Mouse (Mus musculus) kidney, adult 10 weeks (tissue): ENCODE measurements around the gene Mslnl. TPM values are rescaled to one million over a fixed set of nuclear protein-coding genes. Genes with fewer than 3 reads are reported as not detected.

Source experiments
- polyA plus RNA-seq: library from polyadenylated mRNA; stranded (reverse); fragments of 350-450 nt; fragmentation: Illumina TruSeq; extraction: RNeasy Lipid Tissue Mini Kit (QIAGEN cat#74804); gene quantifications from one replicate; pipeline ENCODE4 v1.2.3, GENCODE M21; 2014; ENCODE audit warnings: low read depth, low replicate concordance

Mslnl gene
- polyA plus RNA-seq: not detected

GRCm38 (mm10) chr17:25735745-25736144 lies at the start of gene Mslnl:
TSS of gene Mslnl (plus strand) at chr17:25736042.

GRCm38 (mm10) chr17:25716711-25717637 lies 18.9 kb upstream of the Mslnl start, which contains the start of gene Gng13:
TSS of gene Gng13 (plus strand) at chr17:25717171.

GRCm38 (mm10) chr17:25727265-25728008 lies 8.4 kb upstream of the Mslnl start, which contains the start of the genes Chtf18 and Rpusd1:
TSS of gene Chtf18 (minus strand) at chr17:25727419.
TSS of gene Rpusd1 (plus strand) at chr17:25727670.

GRCm38 (mm10) chr17:25754241-25754640 lies 18.4 kb downstream of the Mslnl start, which contains the start of gene Msln:
TSS of gene Msln (minus strand) at chr17:25754378.

GRCm38 (mm10) chr17:25773549-25774120 lies 37.8 kb downstream of the Mslnl start, which contains the start of gene Narfl:
TSS of gene Narfl (plus strand) at chr17:25773776.

GRCm38 (mm10) chr17:25785281-25785745 lies 49.5 kb downstream of the Mslnl start, which contains the start of gene Haghl:
TSS of gene Haghl (minus strand) at chr17:25785673.

GRCm38 (mm10) chr17:25786280-25786679 lies 50.4 kb downstream of the Mslnl start, which contains the start of gene Ccdc78:
TSS of gene Ccdc78 (plus strand) at chr17:25786580.

GRCm38 (mm10) chr17:25792615-25793014 lies 56.8 kb downstream of the Mslnl start, which contains the start of gene Fam173a:
TSS of gene Fam173a (minus strand) at chr17:25792901.

GRCm38 (mm10) chr17:25795609-25796092 lies 59.8 kb downstream of the Mslnl start, which contains the start of gene AC134908.4:
TSS of gene AC134908.4 (minus strand) at chr17:25795659.

GRCm38 (mm10) chr17:25796951-25797369 lies 61.1 kb downstream of the Mslnl start, which contains the start of gene Metrn:
TSS of gene Metrn (minus strand) at chr17:25797136.

Other genes with a start within 250 kb of the Mslnl start
- not detected for gene Sstr5, start 238.8 kb upstream of the Mslnl start, polyA plus RNA-seq
- gene Sox8, start 165.4 kb upstream of the Mslnl start, polyA plus RNA-seq: 0.24 TPM
- 0.53 TPM for gene Lmf1, start 157.0 kb upstream of the Mslnl start, polyA plus RNA-seq
- gene Gng13, start 18.9 kb upstream of the Mslnl start, polyA plus RNA-seq: not detected
- gene Chtf18, start 8.6 kb upstream of the Mslnl start, polyA plus RNA-seq: not detected
- not detected for gene Rpusd1, start 8.4 kb upstream of the Mslnl start, polyA plus RNA-seq
- gene Msln, start 18.3 kb downstream of the Mslnl start, polyA plus RNA-seq: not detected
- gene Narfl, start 37.7 kb downstream of the Mslnl start, polyA plus RNA-seq: 2.3 TPM
- not detected for gene Haghl, start 49.6 kb downstream of the Mslnl start, polyA plus RNA-seq
- not detected for gene Ccdc78, start 50.5 kb downstream of the Mslnl start, polyA plus RNA-seq
- not detected for gene Fam173a, start 56.9 kb downstream of the Mslnl start, polyA plus RNA-seq
- gene AC134908.4, start 59.6 kb downstream of the Mslnl start, polyA plus RNA-seq: not detected
- gene Metrn, start 61.1 kb downstream of the Mslnl start, polyA plus RNA-seq: 0.16 TPM
- 0.77 TPM for gene Fbxl16, start 73.0 kb downstream of the Mslnl start, polyA plus RNA-seq
- gene Wdr24, start 87.6 kb downstream of the Mslnl start, polyA plus RNA-seq: not detected
- 2.4 TPM for gene Jmjd8, start 92.8 kb downstream of the Mslnl start, polyA plus RNA-seq
- gene Stub1, start 97.4 kb downstream of the Mslnl start, polyA plus RNA-seq: 5.1 TPM
- not detected for gene Rhbdl1, start 101.3 kb downstream of the Mslnl start, polyA plus RNA-seq
- not detected for gene Gm20683, start 105.7 kb downstream of the Mslnl start, polyA plus RNA-seq
- 13.8 TPM for gene Rhot2, start 108.8 kb downstream of the Mslnl start, polyA plus RNA-seq
- gene Wdr90, start 125.5 kb downstream of the Mslnl start, polyA plus RNA-seq: 1.2 TPM
- gene Mcrip2, start 132.7 kb downstream of the Mslnl start, polyA plus RNA-seq: 2.5 TPM
- 56.3 TPM for gene Mettl26, start 139.0 kb downstream of the Mslnl start, polyA plus RNA-seq
- not detected for gene Wfikkn1, start 144.8 kb downstream of the Mslnl start, polyA plus RNA-seq
- gene Rab40c, start 183.7 kb downstream of the Mslnl start, polyA plus RNA-seq: 0.69 TPM
- gene Pigq, start 208.9 kb downstream of the Mslnl start, polyA plus RNA-seq: 56.6 TPM
- gene Nhlrc4, start 208.9 kb downstream of the Mslnl start, polyA plus RNA-seq: 1.2 TPM
- gene A930017K11Rik, start 216.5 kb downstream of the Mslnl start, polyA plus RNA-seq: not detected
- gene Capn15, start 249.8 kb downstream of the Mslnl start, polyA plus RNA-seq: 0.69 TPM